9 mouse cellular contexts compared by ENCODE assay signal in genomic region chr11:116850085-116850484, GRCm38 (mm10). TPM values are rescaled to one million over a fixed set of nuclear protein-coding genes. Genes with fewer than 3 reads are reported as not detected.
DNase-seq lines count a peak whose midpoint lies in the region; ATAC-seq and TF ChIP-seq lines count a peak whose summit lies in the region.
"Had no signal": no experiment of that assay in that cellular context is flagged by ENCODE, and none has a peak within 500 bp of the region (broad histone marks: within the 10 kb centered on the region; RNA-seq: fewer than 3 reads in every experiment).

No protein-coding gene starts in this region.

- no peaks in the 10 kb centered on the region for H3K9me3 ChIP-seq in heart, embryonic 10.5 days
- H3K9me3 ChIP-seq in CH12.LX (replicated peaks; ENCODE audit: low read length): no peaks in the 10 kb centered on the region
- H3K9me3 ChIP-seq in hindbrain, embryonic 11.5 days (ENCODE audit: control insufficient read depth, low read length): no peaks in the 10 kb centered on the region
- no peaks in the 10 kb centered on the region for H3K9me3 ChIP-seq in liver, postnatal 0 days (ENCODE audit: low read length)

- dilution Hi-C loops in CH12.LX (cut with MboI; ENCODE audit: extremely low pct_ligation_motif_present, extremely low pct_unique_long_range_greater_than_20kb, low sequenced_read_pairs): no loop called here

- peaks cover 9% of the 10 kb centered on the region for H3K4me1 ChIP-seq in heart, embryonic 10.5 days
- H3K4me1 ChIP-seq in CH12.LX (ENCODE audit: control insufficient read depth in 1 of 2, insufficient read depth in 2 of 2): peaks cover 5 to 60% of the 10 kb centered on the region in 2 experiments; a peak in 3 of 4 replicates
- H3K4me1 ChIP-seq in hindbrain, embryonic 11.5 days (replicated peaks; ENCODE audit: control insufficient read depth, insufficient read depth, low read length): peaks cover 10% of the 10 kb centered on the region
- H3K4me1 ChIP-seq in liver, postnatal 0 days (ENCODE audit: insufficient read depth): 0 out of 2 replicates have a peak, but pooled peaks cover 2% of the 10 kb centered on the region

- WGBS in heart, embryonic 10.5 days: 64% methylated on average over 4 of the region's 4 CpGs
- WGBS in hindbrain, embryonic 11.5 days: 70% methylated on average over 4 of the region's 4 CpGs
- 20% methylated on average over 4 of the region's 4 CpGs for WGBS in liver, postnatal 0 days (ENCODE audit: insufficient replicate concordance)

- no peaks in the 10 kb centered on the region for H3K27me3 ChIP-seq in heart, embryonic 10.5 days (ENCODE audit: insufficient read depth, poor library complexity, severe bottlenecking)
- no peaks in the 10 kb centered on the region for H3K27me3 ChIP-seq in CH12.LX (replicated peaks)
- no peaks in the 10 kb centered on the region for H3K27me3 ChIP-seq in hindbrain, embryonic 11.5 days (ENCODE audit: control insufficient read depth, insufficient read depth, low read length)
- no peaks in the 10 kb centered on the region for H3K27me3 ChIP-seq in liver, postnatal 0 days (ENCODE audit: insufficient read depth, low read length)

- no peak for ATAC-seq in hindbrain, embryonic 11.5 days (ENCODE audit: low FRiP score)
- no peak for ATAC-seq in liver, postnatal 0 days

- intact Hi-C loops in heart, postnatal 14 days (cut with DNase I): no loop called here

- H3K79me2 ChIP-seq in CH12.LX (replicated peaks; ENCODE audit: control insufficient read depth, extremely low read depth, insufficient read depth, poor library complexity, severe bottlenecking): peaks cover 63% of the 10 kb centered on the region

- no peak for DNase-seq in heart, embryonic 10.5 days (ENCODE audit: low spot score)
- no peak for DNase-seq in heart, postnatal 14 days
- DNase-seq in CH12.LX (ENCODE audit: extremely low read depth): peak; percentile 27
- DNase-seq in hindbrain, embryonic 11.5 days (ENCODE audit: low spot score): no peak
- DNase-seq in liver, postnatal 0 days: no peak
- no peak for DNase-seq in cerebellum, adult 11 months
- no peak for DNase-seq in layer of hippocampus, adult 9-11 months
- no peak for DNase-seq in cerebellum, postnatal 10 days
- DNase-seq: kidney, adult 11 months had no signal

- no peak for TF ChIP-seq RAD21 in CH12.LX (IDR thresholded peaks at IDR 0.05; ENCODE audit: low read depth, low read length)

- H3K9ac ChIP-seq in CH12.LX (ENCODE audit: insufficient read depth, low read depth): peak overlapping the region; percentile 92; the same call in 1 of the 2 replicates
- H3K9ac ChIP-seq in hindbrain, embryonic 11.5 days (ENCODE audit: low read depth, low read length): no peak overlapping the region
- no peak overlapping the region; the same call in 1 of the 2 replicates for H3K9ac ChIP-seq in liver, postnatal 0 days (replicated peaks)

- H3K4me3 ChIP-seq in heart, embryonic 10.5 days: peak overlapping the region; percentile 98
- H3K4me3 ChIP-seq in CH12.LX (replicated peaks in 1 of 3; ENCODE audit: low read depth in 2 of 3, low read length in 2 of 3, poor library complexity in 1 of 3): peak overlapping the region; percentile 30 to 95 (median 88)
- peak overlapping the region; percentile 99 for H3K4me3 ChIP-seq in hindbrain, embryonic 11.5 days (ENCODE audit: low read depth, low read length)
- H3K4me3 ChIP-seq in liver, postnatal 0 days (ENCODE audit: low read depth, low read length): peak overlapping the region; percentile 95

- no peak for TF ChIP-seq EP300 in CH12.LX (IDR thresholded peaks at IDR 0.05; ENCODE audit: low read length)
- TF ChIP-seq EP300 in liver, postnatal 0 days (IDR thresholded peaks at IDR 0.05; ENCODE audit: low read depth): peak; percentile 15; the same call in 1 of the 2 replicates

- no peak for TF ChIP-seq CTCF in CH12.LX (conservative IDR thresholded peaks at IDR 0.05 in 1 of 2, IDR thresholded peaks at IDR 0.05 in 1 of 2; ENCODE audit: low read depth in 2 of 2, low read length in 2 of 2)
- TF ChIP-seq CTCF in liver, postnatal 0 days (IDR thresholded peaks at IDR 0.05; ENCODE audit: low read depth): no peak

- H3K4me2 ChIP-seq in CH12.LX (ENCODE audit: insufficient read depth, low read depth, poor library complexity, severe bottlenecking): peak overlapping the region; percentile 86
- peak overlapping the region; percentile 75; the same call in 1 of the 2 replicates for H3K4me2 ChIP-seq in hindbrain, embryonic 11.5 days (replicated peaks; ENCODE audit: low read depth, low read length)
- peak overlapping the region; percentile 81 for H3K4me2 ChIP-seq in liver, postnatal 0 days (ENCODE audit: low read depth, low read length)

- no peak overlapping the region for H3K27ac ChIP-seq in heart, embryonic 10.5 days
- no peak overlapping the region for H3K27ac ChIP-seq in CH12.LX (ENCODE audit: insufficient read depth, low read depth)
- H3K27ac ChIP-seq in hindbrain, embryonic 11.5 days (ENCODE audit: low read depth, low read length): no peak overlapping the region
- H3K27ac ChIP-seq in liver, postnatal 0 days (ENCODE audit: low read depth): no peak overlapping the region

- H3K36me3 ChIP-seq in heart, embryonic 10.5 days: peaks cover 61% of the 10 kb centered on the region
- H3K36me3 ChIP-seq in CH12.LX (replicated peaks in 1 of 2; ENCODE audit: control insufficient read depth in 1 of 2, insufficient read depth in 1 of 2, low read length in 1 of 2): peaks cover 29 to 56% of the 10 kb centered on the region in 2 experiments
- H3K36me3 ChIP-seq in hindbrain, embryonic 11.5 days (ENCODE audit: control insufficient read depth, insufficient read depth, low read length): peaks cover 2% of the 10 kb centered on the region; the same call in 1 of the 2 replicates
- peaks cover 30% of the 10 kb centered on the region for H3K36me3 ChIP-seq in liver, postnatal 0 days (replicated peaks; ENCODE audit: insufficient read depth, low read length)

- no peak; the same call in 1 of the 2 replicates for TF ChIP-seq POLR2A in CH12.LX (IDR thresholded peaks at IDR 0.05; ENCODE audit: low read depth, low read length)

- in situ Hi-C loops in CH12.LX (cut with MboI; ENCODE audit: low pct_ligation_motif_present, low pct_unique_long_range_greater_than_20kb, low sequenced_read_pairs): no loop called here

TF ChIP-seq in CH12.LX, 34 proteins besides CTCF, POLR2A, EP300 and RAD21:
- TF ChIP-seq IRF4 (IDR thresholded peaks at IDR 0.05; ENCODE audit: low read depth, low read length): no peak
- TF ChIP-seq NRF1 (IDR thresholded peaks at IDR 0.05; ENCODE audit: low read depth, low read length): no peak

RNA-seq across cellular contexts. Expression of gene Mfsd11, which starts 2.2 kb away (rescaled TPM):
- polyA plus RNA-seq in heart, embryonic 10.5 days (2016; fragmentation: Nextera tagmentation; extraction: Ambion mirVana): 27.0 and 27.1 TPM in 2 replicates
- total RNA-seq in heart, postnatal 14 days (2021): 10 to 100 TPM; 39.8 to 40.4 TPM
- total RNA-seq in CH12.LX (2012; rRNA removed): 13.2 and 16.0 TPM in 2 replicates
- total RNA-seq in CH12.LX (2014; rRNA removed): 3.7 and 4.1 TPM in 2 replicates
- 15.4 and 17.7 TPM in 2 replicates for polyA plus RNA-seq in CH12.LX (2012; ENCODE audit: insufficient read length, low read depth)
- polyA plus RNA-seq in hindbrain, embryonic 11.5 days (2014; fragmentation: Nextera tagmentation; extraction: Ambion mirVana): 37.0 and 38.6 TPM in 2 replicates
- 16.5 and 18.0 TPM in 2 replicates for polyA plus RNA-seq in liver, postnatal 0 days (2015; fragmentation: Nextera tagmentation; extraction: Ambion mirVana)

RNA-seq across cellular contexts. Expression of gene Srsf2, which starts 2.8 kb away (rescaled TPM):
- polyA plus RNA-seq in heart, embryonic 10.5 days (2016; fragmentation: Nextera tagmentation; extraction: Ambion mirVana): 577 and 728 TPM in 2 replicates
- total RNA-seq in heart, postnatal 14 days (2021): 100 to 1,000 TPM; 125 to 133 TPM
- total RNA-seq in CH12.LX (2012; rRNA removed) (298 and 478 TPM in 2 replicates), CH12.LX (2014; rRNA removed) (443 and 471 TPM in 2 replicates)
- 1,116 and 1,224 TPM in 2 replicates for polyA plus RNA-seq in CH12.LX (2012; ENCODE audit: insufficient read length, low read depth)
- 935 and 944 TPM in 2 replicates for polyA plus RNA-seq in hindbrain, embryonic 11.5 days (2014; fragmentation: Nextera tagmentation; extraction: Ambion mirVana)
- 293 and 302 TPM in 2 replicates for polyA plus RNA-seq in liver, postnatal 0 days (2015; fragmentation: Nextera tagmentation; extraction: Ambion mirVana)

RNA-seq across cellular contexts. Expression of gene Jmjd6, which starts 6.8 kb away (rescaled TPM):
- polyA plus RNA-seq in heart, embryonic 10.5 days (2016; fragmentation: Nextera tagmentation; extraction: Ambion mirVana): 89.1 and 114 TPM in 2 replicates
- 10 to 100 TPM; 34.4 to 37.3 TPM for total RNA-seq in heart, postnatal 14 days (2021)
- total RNA-seq in CH12.LX (2012; rRNA removed) (106 and 110 TPM in 2 replicates), CH12.LX (2014; rRNA removed) (104 and 116 TPM in 2 replicates)
- polyA plus RNA-seq in CH12.LX (2012; ENCODE audit: insufficient read length, low read depth): 109 and 133 TPM in 2 replicates
- polyA plus RNA-seq in hindbrain, embryonic 11.5 days (2014; fragmentation: Nextera tagmentation; extraction: Ambion mirVana): 88.8 and 91.3 TPM in 2 replicates
- 18.5 and 19.0 TPM in 2 replicates for polyA plus RNA-seq in liver, postnatal 0 days (2015; fragmentation: Nextera tagmentation; extraction: Ambion mirVana)

RNA-seq across cellular contexts. Expression of gene Mettl23, which starts 7.0 kb away (rescaled TPM):
- 58.9 and 66.9 TPM in 2 replicates for polyA plus RNA-seq in heart, embryonic 10.5 days (2016; fragmentation: Nextera tagmentation; extraction: Ambion mirVana)
- 10 to 100 TPM; 37.3 to 37.8 TPM for total RNA-seq in heart, postnatal 14 days (2021)
- 60.1 and 63.7 TPM in 2 replicates for total RNA-seq in CH12.LX (2012; rRNA removed)
- total RNA-seq in CH12.LX (2014; rRNA removed): 64.9 and 82.2 TPM in 2 replicates
- 30.6 and 44.5 TPM in 2 replicates for polyA plus RNA-seq in CH12.LX (2012; ENCODE audit: insufficient read length, low read depth)
- polyA plus RNA-seq in hindbrain, embryonic 11.5 days (2014; fragmentation: Nextera tagmentation; extraction: Ambion mirVana): 61.6 and 70.6 TPM in 2 replicates
- polyA plus RNA-seq in liver, postnatal 0 days (2015; fragmentation: Nextera tagmentation; extraction: Ambion mirVana): 32.6 and 33.0 TPM in 2 replicates

RNA-seq across cellular contexts. Expression of gene Mxra7, which starts 22.2 kb away (rescaled TPM):
- polyA plus RNA-seq in heart, embryonic 10.5 days (2016; fragmentation: Nextera tagmentation; extraction: Ambion mirVana): 13.2 and 17.9 TPM in 2 replicates
- total RNA-seq in heart, postnatal 14 days (2021): 10 to 100 TPM; 27.7 to 32.1 TPM
- total RNA-seq in CH12.LX (2012; rRNA removed) (not detected in 2 replicates), CH12.LX (2014; rRNA removed) (not detected in 2 replicates)
- not detected in 2 replicates for polyA plus RNA-seq in CH12.LX (2012; ENCODE audit: insufficient read length, low read depth)
- polyA plus RNA-seq in hindbrain, embryonic 11.5 days (2014; fragmentation: Nextera tagmentation; extraction: Ambion mirVana): 57.9 and 61.8 TPM in 2 replicates
- polyA plus RNA-seq in liver, postnatal 0 days (2015; fragmentation: Nextera tagmentation; extraction: Ambion mirVana): 1.4 and 4.0 TPM in 2 replicates
